Mouse (Mus musculus): Measurements from ENCODE around the gene Gm20835. TPM values are rescaled to one million over a fixed set of nuclear protein-coding genes. Genes with fewer than 3 reads are reported as not detected.

The Gm20835 gene
- not detected for polyA plus RNA-seq (2017; shearing (Covaris generic))

GRCm38 (mm10) chrY:36735190-36735589 lies at the start of gene Gm20835:
Gm20835 (minus strand) TSS chrY:36735290.

